Mouse (Mus musculus) MEL (cell line): ENCODE measurements around the gene Fgd4. TPM values are rescaled to one million over a fixed set of nuclear protein-coding genes. Genes with fewer than 3 reads are reported as not detected.

Experiments used
- DNase-seq: peaks from one replicate; pipeline ENCODE4 v3.0.0; 2011; ENCODE audit warnings: low read depth, low spot score
- H3K27ac ChIP-seq: 2 replicates; pipeline ENCODE4 v1.5.1; 2012; ENCODE audit warnings: low read depth, mild to moderate bottlenecking, control low read depth, low read length, moderate library complexity; ENCODE audit not compliant: control insufficient read depth
- H3K27me3 ChIP-seq, 2 experiments: fragments of 150-350 bp in 1 of 2; sonication (generic) in 1 of 2; 2 replicates each; pipeline ENCODE4 v1.6.1; 2012; ENCODE audit warnings: low read length in 2 of 2, mild to moderate bottlenecking in 2 of 2, improper control_type of control experiment in 1 of 2, moderate library complexity in 1 of 2; ENCODE audit not compliant: insufficient read depth in 2 of 2, control insufficient read depth in 1 of 2
- H3K36me3 ChIP-seq, 2 experiments: 2 replicates each; pipeline ENCODE4 v1.6.1; 2012 to 2014; ENCODE audit warnings: low read length in 2 of 2, improper control_type of control experiment in 1 of 2, inconsistent platforms in 1 of 2, mild to moderate bottlenecking in 1 of 2; ENCODE audit not compliant: insufficient read depth in 2 of 2, control insufficient read depth in 1 of 2
- H3K4me1 ChIP-seq, 2 experiments: fragments of 150-350 bp in 1 of 2; sonication (generic) in 1 of 2; 2 replicates each; pipeline ENCODE4 v1.6.1; 2012; ENCODE audit warnings: low read length in 2 of 2, improper control_type of control experiment in 1 of 2, mild to moderate bottlenecking in 1 of 2; ENCODE audit not compliant: insufficient read depth in 2 of 2, control insufficient read depth in 1 of 2
- H3K4me3 ChIP-seq, 2 experiments: fragments of 150-350 bp in 1 of 2; sonication (generic) in 1 of 2; 2 replicates each; pipeline ENCODE4 v1.5.1; 2012; ENCODE audit warnings: low read depth in 2 of 2, low read length in 2 of 2, mild to moderate bottlenecking in 2 of 2, moderate library complexity in 2 of 2, control low read depth in 1 of 2, improper control_type of control experiment in 1 of 2; ENCODE audit not compliant: control insufficient read depth in 1 of 2, insufficient read depth in 1 of 2
- H3K79me2 ChIP-seq: 2 replicates; pipeline ENCODE4 v1.6.1; 2012; ENCODE audit warnings: mild to moderate bottlenecking, low read length, moderate library complexity; ENCODE audit not compliant: control insufficient read depth, poor library complexity, insufficient read depth
- H3K9ac ChIP-seq: 2 replicates; pipeline ENCODE4 v1.6.1; 2012; ENCODE audit warnings: low read depth, mild to moderate bottlenecking, control low read depth, low read length, moderate library complexity; ENCODE audit not compliant: control insufficient read depth, poor library complexity, severe bottlenecking
- H3K9me3 ChIP-seq: fragments of 150-350 bp; sonication (generic); replicated peaks from 2 replicates; pipeline ENCODE4 v1.6.1; 2012; ENCODE audit warnings: mild to moderate bottlenecking, low read length, improper control_type of control experiment, moderate library complexity; ENCODE audit not compliant: insufficient read depth
- CHD2 ChIP-seq: IDR thresholded peaks from 2 replicates; pipeline ENCODE4 v1.6.1; 2011; ENCODE audit warnings: low read length, improper control_type of control experiment
- CTCF ChIP-seq, 3 experiments: IDR thresholded peaks in 2 of 3; conservative IDR thresholded peaks in 1 of 3; 2 replicates each; pipeline ENCODE4 v1.5.1; 2011 to 2012; ENCODE audit warnings: low read length in 3 of 3, low read depth in 2 of 3, mild to moderate bottlenecking in 2 of 3, improper control_type of control experiment in 1 of 3, inconsistent platforms in 1 of 3, mixed read lengths in 1 of 3, moderate library complexity in 1 of 3; ENCODE audit not compliant: control insufficient read depth in 1 of 3, insufficient read depth in 1 of 3, poor library complexity in 1 of 3, severe bottlenecking in 1 of 3
- E2F4 ChIP-seq: IDR thresholded peaks from 2 replicates; pipeline ENCODE4 v1.6.1; 2011; ENCODE audit warnings: low read depth, low read length, improper control_type of control experiment, borderline replicate concordance
- ELF1 ChIP-seq: IDR thresholded peaks from 2 replicates; pipeline ENCODE4 v1.6.1; 2014; ENCODE audit warnings: low read depth, mild to moderate bottlenecking, inconsistent platforms, low read length, improper control_type of control experiment, moderate library complexity
- EP300 ChIP-seq, 2 experiments: IDR thresholded peaks; 2 replicates each; pipeline ENCODE4 v1.6.1; 2011; ENCODE audit warnings: improper control_type of control experiment in 2 of 2, low read length in 2 of 2, low read depth in 1 of 2, mild to moderate bottlenecking in 1 of 2
- ETS1 ChIP-seq: IDR thresholded peaks from 2 replicates; pipeline ENCODE4 v1.6.1; 2012; ENCODE audit warnings: low read depth, mild to moderate bottlenecking, inconsistent platforms, low read length, improper control_type of control experiment, moderate library complexity
- GABPA ChIP-seq: IDR thresholded peaks from 2 replicates; pipeline ENCODE4 v1.6.1; 2012; ENCODE audit warnings: low read depth, mild to moderate bottlenecking, inconsistent platforms, low read length, improper control_type of control experiment, moderate library complexity
- HCFC1 ChIP-seq: IDR thresholded peaks from 2 replicates; pipeline ENCODE4 v1.6.1; 2012; ENCODE audit warnings: low read depth, mild to moderate bottlenecking, inconsistent platforms, low read length, improper control_type of control experiment, moderate library complexity
- KAT2A ChIP-seq: conservative IDR thresholded peaks from 2 replicates; pipeline ENCODE4 v1.6.1; 2012; ENCODE audit warnings: low read depth, low read length, improper control_type of control experiment, inconsistent platforms
- MAX ChIP-seq: IDR thresholded peaks from 2 replicates; pipeline ENCODE4 v1.6.1; 2011; ENCODE audit warnings: low read length, improper control_type of control experiment
- MAZ ChIP-seq: IDR thresholded peaks from 2 replicates; pipeline ENCODE4 v1.6.1; 2012; ENCODE audit warnings: low read depth, mild to moderate bottlenecking, inconsistent platforms, low read length, improper control_type of control experiment
- MEF2A ChIP-seq: IDR thresholded peaks from 2 replicates; pipeline ENCODE4 v1.6.1; 2014; ENCODE audit warnings: low read depth, mild to moderate bottlenecking, inconsistent platforms, low read length, improper control_type of control experiment; ENCODE audit not compliant: poor library complexity, insufficient replicate concordance, severe bottlenecking; ENCODE audit errors: extremely low read depth
- MYB ChIP-seq: IDR thresholded peaks from 2 replicates; pipeline ENCODE4 v1.6.1; 2011; ENCODE audit warnings: mild to moderate bottlenecking, low read depth, low read length, improper control_type of control experiment
- MYC ChIP-seq: IDR thresholded peaks from 2 replicates; pipeline ENCODE4 v1.6.1; 2011; ENCODE audit warnings: low read depth, mild to moderate bottlenecking, low read length, improper control_type of control experiment, moderate library complexity
- NELFE ChIP-seq: IDR thresholded peaks from 2 replicates; pipeline ENCODE4 v1.6.1; 2011; ENCODE audit warnings: low read depth, low read length, improper control_type of control experiment
- NRF1 ChIP-seq: IDR thresholded peaks from 2 replicates; pipeline ENCODE4 v1.6.1; 2014; ENCODE audit warnings: low read depth, mild to moderate bottlenecking, inconsistent platforms, low read length, improper control_type of control experiment, moderate library complexity; ENCODE audit not compliant: poor library complexity, insufficient read depth, severe bottlenecking
- POLR2AphosphoS5 ChIP-seq: IDR thresholded peaks from 2 replicates; pipeline ENCODE4 v1.6.1; 2012; ENCODE audit warnings: low read depth, borderline replicate concordance, mild to moderate bottlenecking, inconsistent platforms, low read length, moderate library complexity, mixed read lengths
- RCOR1 ChIP-seq: IDR thresholded peaks from 2 replicates; pipeline ENCODE4 v1.6.1; 2012; ENCODE audit warnings: low read depth, mild to moderate bottlenecking, inconsistent platforms, low read length, improper control_type of control experiment
- TBP ChIP-seq: IDR thresholded peaks from 2 replicates; pipeline ENCODE4 v1.8.0; 2011; ENCODE audit warnings: low read depth, low read length, improper control_type of control experiment
- TCF12 ChIP-seq: IDR thresholded peaks from 2 replicates; pipeline ENCODE4 v1.6.1; 2014; ENCODE audit warnings: low read depth, mild to moderate bottlenecking, inconsistent platforms, low read length, improper control_type of control experiment, moderate library complexity
- UBTF ChIP-seq: IDR thresholded peaks from 2 replicates; pipeline ENCODE4 v1.6.1; 2012; ENCODE audit warnings: low read depth, mild to moderate bottlenecking, inconsistent platforms, low read length, improper control_type of control experiment, moderate library complexity, borderline replicate concordance; ENCODE audit not compliant: insufficient read depth
- USF2 ChIP-seq, 2 experiments: IDR thresholded peaks; 2 replicates each; pipeline ENCODE4 v1.6.1; 2011 to 2012; ENCODE audit warnings: improper control_type of control experiment in 2 of 2, low read length in 2 of 2, borderline replicate concordance in 1 of 2, inconsistent platforms in 1 of 2, low read depth in 1 of 2, mild to moderate bottlenecking in 1 of 2; ENCODE audit not compliant: insufficient read depth in 1 of 2
- ZKSCAN1 ChIP-seq: IDR thresholded peaks from 2 replicates; pipeline ENCODE4 v1.6.1; 2012; ENCODE audit warnings: low read depth, mild to moderate bottlenecking, inconsistent platforms, low read length, improper control_type of control experiment, moderate library complexity
- ZNF384 ChIP-seq: IDR thresholded peaks from 2 replicates; pipeline ENCODE4 v1.6.1; 2012; ENCODE audit warnings: low read depth, mild to moderate bottlenecking, inconsistent platforms, low read length, improper control_type of control experiment
- polyA plus RNA-seq, 2 experiments: library from polyadenylated mRNA; stranded (reverse) in 1 of 2; unstranded in 1 of 2; fragments of >175 nt in 1 of 2; fragments of >200 nt in 1 of 2; gene quantifications; 2 replicates each; pipeline versions ENCODE4 v1.2.1 to v1.2.4; 2012; ENCODE audit warnings: low replicate concordance in 2 of 2, low read depth in 1 of 2; ENCODE audit not compliant: insufficient read length in 2 of 2, insufficient read depth in 1 of 2, missing spikeins in 1 of 2
- total RNA-seq: library from RNA; depleted of rRNA; stranded (reverse); fragments of 300-350 nt; gene quantifications from 2 replicates; pipeline ENCODE4 v1.2.3, GENCODE M21; 2012

Fgd4 gene
- total and polyA plus RNA-seq, 3 experiments, result 0.03 to 10.0 TPM; not detected in 1

GRCm38 (mm10) chr16:16559878-16560531, 40.3 kb downstream of the Fgd4 start:
- no peak for DNase-seq
- TF ChIP-seq MYB (no peak), NRF1 (no peak), CTCF (IDR thresholded peaks at IDR 0.05 in 2 of 3, conservative IDR thresholded peaks at IDR 0.05 in 1 of 3; ENCODE audit: control insufficient read depth in 1 of 3, insufficient read depth in 1 of 3, low read depth in 2 of 3, low read length in 3 of 3, poor library complexity in 1 of 3, severe bottlenecking in 1 of 3) (no peak), ZKSCAN1 (no peak), ELF1 (no peak), CHD2 (no peak), EP300 (IDR thresholded peaks at IDR 0.05; ENCODE audit: low read depth in 1 of 2, low read length in 2 of 2) (no peak), POLR2AphosphoS5 (no peak), ETS1 (no peak), NELFE (no peak), MAZ (no peak), ZNF384 (no peak), RCOR1 (no peak), TBP (no peak), E2F4 (no peak), MEF2A (no peak), UBTF (no peak)
- Histone ChIP-seq H3K9me3 (no peaks in the 10 kb centered on the region), H3K27ac (no peak overlapping the region), H3K4me3 (no peak overlapping the region), H3K79me2 (no peaks in the 10 kb centered on the region), H3K27me3 (no peaks in the 10 kb centered on the region; a peak in 2 of 4 replicates), H3K36me3 (no peaks in the 10 kb centered on the region), H3K9ac (no peak overlapping the region), H3K4me1 (no peaks in the 10 kb centered on the region)

- no peaks in the 10 kb centered on the region for H3K79me2 ChIP-seq
- no peaks in the 10 kb centered on the region; a peak in 2 of 4 replicates for H3K27me3 ChIP-seq
- no peak overlapping the region for H3K9ac ChIP-seq
- DNase-seq, result no peak
- H3K4me1 ChIP-seq, result no peaks in the 10 kb centered on the region
- no peaks in the 10 kb centered on the region for H3K9me3 ChIP-seq
- no peaks in the 10 kb centered on the region for H3K36me3 ChIP-seq
- TF ChIP-seq ETS1, result no peak
- no peak for TF ChIP-seq MYB
- no peak for TF ChIP-seq GABPA
- no peak for TF ChIP-seq USF2 (IDR thresholded peaks at IDR 0.05; ENCODE audit: borderline replicate concordance in 1 of 2, insufficient read depth in 1 of 2, low read depth in 1 of 2, low read length in 2 of 2)
- TF ChIP-seq KAT2A, result no peak
- no peak for TF ChIP-seq TCF12
- no peak for TF ChIP-seq RCOR1
- TF ChIP-seq POLR2AphosphoS5, result no peak
- no peak for TF ChIP-seq HCFC1
- no peak for TF ChIP-seq MEF2A
- TF ChIP-seq MAX, result no peak
- TF ChIP-seq MYC, result no peak
- H3K4me3 ChIP-seq, result no peak overlapping the region
- H3K27ac ChIP-seq, result no peak overlapping the region
Measured at GRCm38 (mm10) chr16:16559016-16559877, 41.1 kb downstream of the Fgd4 start.
